Mouse (Mus musculus) heart, embryonic 16.5 days (tissue): ENCODE measurements around the gene Orm3. TPM values are rescaled to one million over a fixed set of nuclear protein-coding genes. Genes with fewer than 3 reads are reported as not detected.

Source experiments
- polyA plus RNA-seq: library from polyadenylated mRNA; unstranded; fragments of >200 nt; fragmentation: Nextera tagmentation; extraction: Ambion mirVana; gene quantifications from 2 replicates; pipeline ENCODE4 v1.2.1, GENCODE M21; 2015

Orm3 gene
- polyA plus RNA-seq, 1 experiment from 2014 or later = not detected

Other genes starting within 250 kb of the Orm3 start
- 1.5 TPM in 2 replicates for gene Ambp, start 201.4 kb upstream of the Orm3 start, polyA plus RNA-seq
- 0.11 and 0.44 TPM in 2 replicates for gene Kif12, start 184.0 kb upstream of the Orm3 start, polyA plus RNA-seq
- gene Col27a1, start 142.2 kb upstream of the Orm3 start, polyA plus RNA-seq = 3.0 and 4.5 TPM in 2 replicates
- gene Orm1, start 11.6 kb upstream of the Orm3 start, polyA plus RNA-seq = not detected in 2 replicates
- gene Orm2, start 6.3 kb downstream of the Orm3 start, polyA plus RNA-seq = not detected in 2 replicates
- gene Akna, start 47.2 kb downstream of the Orm3 start, polyA plus RNA-seq = 4.4 and 5.8 TPM in 2 replicates
- 1.8 and 2.6 TPM in 2 replicates for gene Whrn, start 139.8 kb downstream of the Orm3 start, polyA plus RNA-seq
- gene Atp6v1g1, start 188.6 kb downstream of the Orm3 start, polyA plus RNA-seq = 238 and 243 TPM in 2 replicates
- gene Tmem268, start 202.6 kb downstream of the Orm3 start, polyA plus RNA-seq = 5.1 and 6.0 TPM in 2 replicates
- not detected in 2 replicates for gene Gm11213, start 249.1 kb downstream of the Orm3 start, polyA plus RNA-seq